Mouse (Mus musculus): ENCODE data around the gene Gm49337.
"Not testable (repeated sequence)": the region's sequence is repeated elsewhere in the genome, so short reads cannot be mapped to it uniquely, and the experiment has no call there.

Gm49337 gene

GRCm38 (mm10) chr4:116208891-116209290, 35.7 kb downstream of the Gm49337 start:
- DNase-seq (ENCODE audit: low spot score): no peak

GRCm38 (mm10) chr4:116215895-116216605, 42.9 kb downstream of the Gm49337 start:
- no peak for DNase-seq (ENCODE audit: low spot score)

GRCm38 (mm10) chr4:116217046-116217445, 43.9 kb downstream of the Gm49337 start:
- no peak for DNase-seq (ENCODE audit: low spot score)

GRCm38 (mm10) chr4:116217661-116218060, 44.5 kb downstream of the Gm49337 start:
- not testable (repeated sequence) for DNase-seq (ENCODE audit: low spot score)

- DNase-seq (ENCODE audit: low spot score): no peak
These were observed 45.9 kb downstream of the Gm49337 start for GRCm38 (mm10) chr4:116219056-116219455.

- DNase-seq (ENCODE audit: low spot score): no peak
These were observed 47.0 kb downstream of the Gm49337 start for GRCm38 (mm10) chr4:116220071-116220650.

GRCm38 (mm10) chr4:116220780-116221139, 47.6 kb downstream of the Gm49337 start:
- no peak for DNase-seq (ENCODE audit: low spot score)

- peak; percentile 99 for DNase-seq (ENCODE audit: low spot score)
These were observed 48.1 kb downstream of the Gm49337 start, which contains the start of gene Pik3r3 for GRCm38 (mm10) chr4:116221140-116221851. Pik3r3 (plus strand) TSS chr4:116221618.

GRCm38 (mm10) chr4:116221996-116222842, 49.0 kb downstream of the Gm49337 start:
- DNase-seq (ENCODE audit: low spot score): no peak

- no peak for DNase-seq (ENCODE audit: low spot score)
These were observed 49.6 kb downstream of the Gm49337 start for GRCm38 (mm10) chr4:116222843-116223119.

GRCm38 (mm10) chr4:116243377-116243776, 70.2 kb downstream of the Gm49337 start:
- no peak for DNase-seq (ENCODE audit: low spot score)

GRCm38 (mm10) chr4:116244240-116244639, 71.1 kb downstream of the Gm49337 start:
- no peak for DNase-seq (ENCODE audit: low spot score)

GRCm38 (mm10) chr4:116245926-116246325, 72.7 kb downstream of the Gm49337 start:
- peak; percentile 41 for DNase-seq (ENCODE audit: low spot score)

- no peak for DNase-seq (ENCODE audit: low spot score)
These were observed 76.8 kb downstream of the Gm49337 start for GRCm38 (mm10) chr4:116249986-116250385.

- no peak for DNase-seq (ENCODE audit: low spot score)
These were observed 95.0 kb downstream of the Gm49337 start for GRCm38 (mm10) chr4:116268220-116268619.

GRCm38 (mm10) chr4:116282211-116282610, 109.0 kb downstream of the Gm49337 start:
- DNase-seq (ENCODE audit: low spot score): no peak

GRCm38 (mm10) chr4:116291561-116291960, 118.4 kb downstream of the Gm49337 start:
- DNase-seq (ENCODE audit: low spot score): no peak

GRCm38 (mm10) chr4:116293296-116293695, 120.1 kb downstream of the Gm49337 start:
- DNase-seq (ENCODE audit: low spot score): no peak

- peak; percentile 23 for DNase-seq (ENCODE audit: low spot score)
These were observed 127.7 kb downstream of the Gm49337 start for GRCm38 (mm10) chr4:116300878-116301355.

GRCm38 (mm10) chr4:116304551-116304950, 131.4 kb downstream of the Gm49337 start:
- no peak for DNase-seq (ENCODE audit: low spot score)

- DNase-seq (ENCODE audit: low spot score): no peak
These were observed 144.4 kb downstream of the Gm49337 start for GRCm38 (mm10) chr4:116317575-116317974.

GRCm38 (mm10) chr4:116322127-116322526, 148.9 kb downstream of the Gm49337 start:
- peak; percentile 8 for DNase-seq (ENCODE audit: low spot score)
